Mouse (Mus musculus) layer of hippocampus, postnatal 36 days (tissue): ENCODE results near the gene Zbtb32. TPM values are rescaled to one million over a fixed set of nuclear protein-coding genes. Genes with fewer than 3 reads are reported as not detected.

ENCODE experiments used
- microRNA-seq, 2 experiments: library from miRNA; unstranded; fragments of <30 nt; microRNA quantifications; one replicate each; pipeline ENCODE4 v1.2.0; 2021
- total RNA-seq, 2 experiments: library from RNA; stranded (reverse); gene quantifications; 2 replicates each; pipeline ENCODE4 v1.2.3; 2021

Gene Zbtb32
- total RNA-seq, 2 experiments from 2014 or later, result not detected

Small RNA genes within 50 kb of the gene (microRNA-seq; reads per million reads assigned to microRNA genes)
- gene Gm38670, result 0.63 to 0.90 reads per million in 2 experiments
- 1.1 to 1.2 reads per million in 2 experiments for gene Mir3569

Other genes starting within 250 kb of the Zbtb32 start
- 10 to 100 TPM; 29.3 to 30.7 TPM for gene Lrfn3, start 236.1 kb downstream of the Zbtb32 start, total RNA-seq
- gene Tyrobp, start 185.1 kb downstream of the Zbtb32 start, total RNA-seq, result 10 to 100 TPM; 27.4 to 30.2 TPM
- gene Hcst, start 179.1 kb downstream of the Zbtb32 start, total RNA-seq, result not detected
- gene Nfkbid, start 177.2 kb downstream of the Zbtb32 start, total RNA-seq, result 1 to 10 TPM; 3.1 to 3.4 TPM
- 1,000 to 10,000 TPM; 1,244 to 1,325 TPM for gene Aplp1, start 153.4 kb downstream of the Zbtb32 start, total RNA-seq
- 10 to 100 TPM; 12.3 to 21.0 TPM for gene Kirrel2, start 141.2 kb downstream of the Zbtb32 start, total RNA-seq
- gene Nphs1, start 140.6 kb downstream of the Zbtb32 start, total RNA-seq, result 1 to 10 TPM; 1.2 TPM
- gene Prodh2, start 105.3 kb downstream of the Zbtb32 start, total RNA-seq, result under 1 TPM in 1 of 2 experiments, not detected in 1; 0.73 TPM
- 100 to 1,000 TPM; 104 to 111 TPM for gene Arhgap33, start 63.8 kb downstream of the Zbtb32 start, total RNA-seq
- gene Hspb6, start 46.7 kb downstream of the Zbtb32 start, total RNA-seq, result 1 to 10 TPM; 3.3 to 3.7 TPM
- gene Proser3, start 46.6 kb downstream of the Zbtb32 start, total RNA-seq, result 1 to 10 TPM; 5.7 to 6.9 TPM
- gene Lin37, start 39.1 kb downstream of the Zbtb32 start, total RNA-seq, result 10 to 100 TPM; 46.4 to 50.1 TPM
- 10 to 100 TPM; 69.0 to 72.2 TPM for gene U2af1l4, start 35.6 kb downstream of the Zbtb32 start, total RNA-seq
- gene Gm49396, start 35.6 kb downstream of the Zbtb32 start, total RNA-seq, result 10 to 100 TPM; 10.9 to 11.1 TPM
- 10 to 100 TPM; 79.8 to 92.4 TPM for gene Psenen, start 35.3 kb downstream of the Zbtb32 start, total RNA-seq
- gene Igflr1, start 33.5 kb downstream of the Zbtb32 start, total RNA-seq, result 1 to 10 TPM; 5.5 to 7.0 TPM
- gene Kmt2b, start 10.2 kb downstream of the Zbtb32 start, total RNA-seq, result 10 to 100 TPM; 42.3 to 53.4 TPM
- under 1 TPM in 1 of 2 experiments, not detected in 1; 0.25 TPM for gene Upk1a, start 13.9 kb upstream of the Zbtb32 start, total RNA-seq
- 100 to 1,000 TPM; 609 to 715 TPM for gene Cox6b1, start 27.2 kb upstream of the Zbtb32 start, total RNA-seq
- gene Etv2, start 36.9 kb upstream of the Zbtb32 start, total RNA-seq, result not detected
- 10 to 100 TPM; 72.4 to 76.0 TPM for gene Rbm42, start 51.4 kb upstream of the Zbtb32 start, total RNA-seq
- 1 to 10 TPM; 4.7 to 5.0 TPM for gene Haus5, start 66.1 kb upstream of the Zbtb32 start, total RNA-seq
- not detected for gene Pmis2, start 72.7 kb upstream of the Zbtb32 start, total RNA-seq
- gene 2200002J24Rik, start 100.0 kb upstream of the Zbtb32 start, total RNA-seq, result not detected
- gene Atp4a, start 113.3 kb upstream of the Zbtb32 start, total RNA-seq, result under 1 TPM; 0.35 to 0.70 TPM
- gene Tmem147, start 130.6 kb upstream of the Zbtb32 start, total RNA-seq, result 100 to 1,000 TPM; 107 to 118 TPM
- gene Gapdhs, start 144.8 kb upstream of the Zbtb32 start, total RNA-seq, result not detected
- gene Sbsn, start 152.6 kb upstream of the Zbtb32 start, total RNA-seq, result 1 to 10 TPM; 6.4 to 9.7 TPM
- gene Dmkn, start 164.8 kb upstream of the Zbtb32 start, total RNA-seq, result under 1 TPM in 1 of 2 experiments, not detected in 1; 0.91 TPM
- not detected for gene Krtdap, start 189.0 kb upstream of the Zbtb32 start, total RNA-seq
- gene Ffar2, start 224.9 kb upstream of the Zbtb32 start, total RNA-seq, result not detected